Mouse (Mus musculus) MEL (cell line): Measurements from ENCODE around the gene Pdzd8. TPM values are rescaled to one million over a fixed set of nuclear protein-coding genes. Genes with fewer than 3 reads are reported as not detected.
A peak's percentile ranks its signal among the peaks of the same experiment; 100 is the strongest.

Source experiments
- DNase-seq: peaks from one replicate; pipeline ENCODE4 v3.0.0; 2011; ENCODE audit warnings: low read depth, low spot score
- H3K27ac ChIP-seq: 2 replicates; pipeline ENCODE4 v1.5.1; 2012; ENCODE audit warnings: low read depth, mild to moderate bottlenecking, control low read depth, low read length, moderate library complexity; ENCODE audit not compliant: control insufficient read depth
- H3K27me3 ChIP-seq, 2 experiments: fragments of 150-350 bp in 1 of 2; sonication (generic) in 1 of 2; 2 replicates each; pipeline ENCODE4 v1.6.1; 2012; ENCODE audit warnings: low read length in 2 of 2, mild to moderate bottlenecking in 2 of 2, improper control_type of control experiment in 1 of 2, moderate library complexity in 1 of 2; ENCODE audit not compliant: insufficient read depth in 2 of 2, control insufficient read depth in 1 of 2
- H3K36me3 ChIP-seq, 2 experiments: 2 replicates each; pipeline ENCODE4 v1.6.1; 2012 to 2014; ENCODE audit warnings: low read length in 2 of 2, improper control_type of control experiment in 1 of 2, inconsistent platforms in 1 of 2, mild to moderate bottlenecking in 1 of 2; ENCODE audit not compliant: insufficient read depth in 2 of 2, control insufficient read depth in 1 of 2
- H3K4me1 ChIP-seq, 2 experiments: fragments of 150-350 bp in 1 of 2; sonication (generic) in 1 of 2; 2 replicates each; pipeline ENCODE4 v1.6.1; 2012; ENCODE audit warnings: low read length in 2 of 2, improper control_type of control experiment in 1 of 2, mild to moderate bottlenecking in 1 of 2; ENCODE audit not compliant: insufficient read depth in 2 of 2, control insufficient read depth in 1 of 2
- H3K4me3 ChIP-seq, 2 experiments: fragments of 150-350 bp in 1 of 2; sonication (generic) in 1 of 2; 2 replicates each; pipeline ENCODE4 v1.5.1; 2012; ENCODE audit warnings: low read depth in 2 of 2, low read length in 2 of 2, mild to moderate bottlenecking in 2 of 2, moderate library complexity in 2 of 2, control low read depth in 1 of 2, improper control_type of control experiment in 1 of 2; ENCODE audit not compliant: control insufficient read depth in 1 of 2, insufficient read depth in 1 of 2
- H3K79me2 ChIP-seq: 2 replicates; pipeline ENCODE4 v1.6.1; 2012; ENCODE audit warnings: mild to moderate bottlenecking, low read length, moderate library complexity; ENCODE audit not compliant: control insufficient read depth, poor library complexity, insufficient read depth
- H3K9ac ChIP-seq: 2 replicates; pipeline ENCODE4 v1.6.1; 2012; ENCODE audit warnings: low read depth, mild to moderate bottlenecking, control low read depth, low read length, moderate library complexity; ENCODE audit not compliant: control insufficient read depth, poor library complexity, severe bottlenecking
- H3K9me3 ChIP-seq: fragments of 150-350 bp; sonication (generic); replicated peaks from 2 replicates; pipeline ENCODE4 v1.6.1; 2012; ENCODE audit warnings: mild to moderate bottlenecking, low read length, improper control_type of control experiment, moderate library complexity; ENCODE audit not compliant: insufficient read depth
- CHD1 ChIP-seq: IDR thresholded peaks from 2 replicates; pipeline ENCODE4 v1.6.1; 2012; ENCODE audit warnings: low read depth, mild to moderate bottlenecking, inconsistent platforms, low read length, improper control_type of control experiment
- CTCF ChIP-seq, 3 experiments: IDR thresholded peaks in 2 of 3; conservative IDR thresholded peaks in 1 of 3; 2 replicates each; pipeline ENCODE4 v1.5.1; 2011 to 2012; ENCODE audit warnings: low read length in 3 of 3, low read depth in 2 of 3, mild to moderate bottlenecking in 2 of 3, improper control_type of control experiment in 1 of 3, inconsistent platforms in 1 of 3, mixed read lengths in 1 of 3, moderate library complexity in 1 of 3; ENCODE audit not compliant: control insufficient read depth in 1 of 3, insufficient read depth in 1 of 3, poor library complexity in 1 of 3, severe bottlenecking in 1 of 3
- E2F4 ChIP-seq: IDR thresholded peaks from 2 replicates; pipeline ENCODE4 v1.6.1; 2011; ENCODE audit warnings: low read depth, low read length, improper control_type of control experiment, borderline replicate concordance
- ELF1 ChIP-seq: IDR thresholded peaks from 2 replicates; pipeline ENCODE4 v1.6.1; 2014; ENCODE audit warnings: low read depth, mild to moderate bottlenecking, inconsistent platforms, low read length, improper control_type of control experiment, moderate library complexity
- ETS1 ChIP-seq: IDR thresholded peaks from 2 replicates; pipeline ENCODE4 v1.6.1; 2012; ENCODE audit warnings: low read depth, mild to moderate bottlenecking, inconsistent platforms, low read length, improper control_type of control experiment, moderate library complexity
- GABPA ChIP-seq: IDR thresholded peaks from 2 replicates; pipeline ENCODE4 v1.6.1; 2012; ENCODE audit warnings: low read depth, mild to moderate bottlenecking, inconsistent platforms, low read length, improper control_type of control experiment, moderate library complexity
- GATA1 ChIP-seq: IDR thresholded peaks from 2 replicates; pipeline ENCODE4 v1.6.1; 2011; ENCODE audit warnings: low read depth, low read length, improper control_type of control experiment
- HCFC1 ChIP-seq: IDR thresholded peaks from 2 replicates; pipeline ENCODE4 v1.6.1; 2012; ENCODE audit warnings: low read depth, mild to moderate bottlenecking, inconsistent platforms, low read length, improper control_type of control experiment, moderate library complexity
- MAFK ChIP-seq: IDR thresholded peaks from 2 replicates; pipeline ENCODE4 v1.6.1; 2011; ENCODE audit warnings: low read depth, mild to moderate bottlenecking, low read length, improper control_type of control experiment, borderline replicate concordance
- MXI1 ChIP-seq: IDR thresholded peaks from 2 replicates; pipeline ENCODE4 v1.6.1; 2011; ENCODE audit warnings: mild to moderate bottlenecking, low read depth, low read length, improper control_type of control experiment
- NELFE ChIP-seq: IDR thresholded peaks from 2 replicates; pipeline ENCODE4 v1.6.1; 2011; ENCODE audit warnings: low read depth, low read length, improper control_type of control experiment
- POLR2A ChIP-seq, 2 experiments: IDR thresholded peaks; 2 replicates each; pipeline ENCODE4 v1.6.1; 2011 to 2012; ENCODE audit warnings: low read length in 2 of 2, mild to moderate bottlenecking in 2 of 2, control low read depth in 1 of 2, improper control_type of control experiment in 1 of 2, low read depth in 1 of 2, moderate library complexity in 1 of 2; ENCODE audit not compliant: control insufficient read depth in 1 of 2, insufficient read depth in 1 of 2, poor library complexity in 1 of 2
- RAD21 ChIP-seq: IDR thresholded peaks from 2 replicates; pipeline ENCODE4 v1.6.1; 2011; ENCODE audit warnings: mild to moderate bottlenecking, low read depth, low read length, improper control_type of control experiment
- RCOR1 ChIP-seq: IDR thresholded peaks from 2 replicates; pipeline ENCODE4 v1.6.1; 2012; ENCODE audit warnings: low read depth, mild to moderate bottlenecking, inconsistent platforms, low read length, improper control_type of control experiment
- TBP ChIP-seq: IDR thresholded peaks from 2 replicates; pipeline ENCODE4 v1.8.0; 2011; ENCODE audit warnings: low read depth, low read length, improper control_type of control experiment
- USF1 ChIP-seq: IDR thresholded peaks from 2 replicates; pipeline ENCODE4 v1.6.1; 2014; ENCODE audit warnings: low read depth, mild to moderate bottlenecking, inconsistent platforms, low read length, improper control_type of control experiment, moderate library complexity
- USF2 ChIP-seq, 2 experiments: IDR thresholded peaks; 2 replicates each; pipeline ENCODE4 v1.6.1; 2011 to 2012; ENCODE audit warnings: improper control_type of control experiment in 2 of 2, low read length in 2 of 2, borderline replicate concordance in 1 of 2, inconsistent platforms in 1 of 2, low read depth in 1 of 2, mild to moderate bottlenecking in 1 of 2; ENCODE audit not compliant: insufficient read depth in 1 of 2
- ZC3H11A ChIP-seq: IDR thresholded peaks from 2 replicates; pipeline ENCODE4 v1.6.1; 2012; ENCODE audit warnings: low read depth, mild to moderate bottlenecking, inconsistent platforms, low read length, improper control_type of control experiment
- ZMIZ1 ChIP-seq: IDR thresholded peaks from 2 replicates; pipeline ENCODE4 v1.6.1; 2012; ENCODE audit warnings: low read depth, mild to moderate bottlenecking, inconsistent platforms, low read length, improper control_type of control experiment, moderate library complexity
- polyA plus RNA-seq, 2 experiments: library from polyadenylated mRNA; stranded (reverse) in 1 of 2; unstranded in 1 of 2; fragments of >175 nt in 1 of 2; fragments of >200 nt in 1 of 2; gene quantifications; 2 replicates each; pipeline versions ENCODE4 v1.2.1 to v1.2.4; 2012; ENCODE audit warnings: low replicate concordance in 2 of 2, low read depth in 1 of 2; ENCODE audit not compliant: insufficient read length in 2 of 2, insufficient read depth in 1 of 2, missing spikeins in 1 of 2
- total RNA-seq: library from RNA; depleted of rRNA; stranded (reverse); fragments of 300-350 nt; gene quantifications from 2 replicates; pipeline ENCODE4 v1.2.3, GENCODE M21; 2012

Pdzd8 gene
- total and polyA plus RNA-seq, 3 experiments: 46.4 to 137 (median 49.8) TPM

DNA sequence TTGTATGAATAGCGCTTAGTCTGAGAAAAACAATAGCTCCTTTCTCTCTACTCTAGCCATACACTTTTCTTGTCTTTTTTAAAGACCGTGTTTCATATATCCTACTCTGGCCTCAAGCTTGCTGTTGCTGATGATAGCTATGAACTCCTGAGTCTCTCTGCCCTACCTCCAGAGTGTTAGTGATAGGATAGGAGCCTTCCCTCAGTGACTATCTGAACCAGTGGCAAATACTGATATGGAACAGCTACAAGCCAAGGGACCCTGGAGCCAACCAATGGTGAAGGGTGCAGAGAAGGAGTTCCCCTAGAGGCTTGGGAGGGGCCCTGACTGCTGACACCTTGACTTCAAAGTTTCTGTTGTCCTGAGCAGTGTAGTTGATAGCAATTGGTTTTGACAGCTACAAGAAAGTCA, 14.9 kb upstream of the Pdzd8 start (continued):
- TF ChIP-seq ZMIZ1 (peak; percentile 92), MXI1 (peak; percentile 56), CTCF (IDR thresholded peaks at IDR 0.05 in 2 of 3, conservative IDR thresholded peaks at IDR 0.05 in 1 of 3; ENCODE audit: control insufficient read depth in 1 of 3, insufficient read depth in 1 of 3, low read depth in 2 of 3, low read length in 3 of 3, poor library complexity in 1 of 3, severe bottlenecking in 1 of 3) (no peak), CHD1 (no peak), NELFE (peak; percentile 48; the same call in 1 of the 2 replicates), ELF1 (peak; percentile 36; the same call in 1 of the 2 replicates), RAD21 (no peak), USF2 (IDR thresholded peaks at IDR 0.05; ENCODE audit: borderline replicate concordance in 1 of 2, insufficient read depth in 1 of 2, low read depth in 1 of 2, low read length in 2 of 2) (no peak)

DNA sequence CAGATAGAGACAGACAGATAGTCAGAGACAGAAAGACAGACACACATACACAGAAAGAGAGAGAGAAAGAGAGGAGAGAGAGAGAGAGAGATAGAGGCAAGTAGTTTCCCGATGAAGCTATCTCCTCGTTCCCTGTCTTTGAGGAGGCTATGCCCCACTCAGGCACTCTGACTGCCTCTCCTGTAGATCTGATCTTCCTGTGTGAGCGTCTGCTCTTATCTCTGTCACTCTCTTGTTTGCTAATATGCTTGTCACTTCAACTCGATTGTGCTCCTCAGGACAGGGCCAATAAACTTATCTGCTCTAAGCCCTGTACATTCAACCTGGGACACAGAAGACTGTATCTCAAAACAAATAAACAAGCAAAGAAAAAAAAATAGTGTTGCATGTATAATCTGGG, 13.6 kb upstream of the Pdzd8 start:
- DNase-seq: peak; percentile 63
- TF ChIP-seq TBP (peak; percentile 43; the same call in 1 of the 2 replicates), POLR2A (IDR thresholded peaks at IDR 0.05; ENCODE audit: control insufficient read depth in 1 of 2, insufficient read depth in 1 of 2, low read depth in 1 of 2, low read length in 2 of 2, poor library complexity in 1 of 2) (peak in 1 of 2 experiments; percentile 20; a peak in 1 of 4 replicates), CHD1 (no peak), GATA1 (peak; percentile 93)
- Histone ChIP-seq H3K36me3 (peaks cover 0 to 62% of the 10 kb centered on the region in 2 experiments; a peak in 2 of 4 replicates), H3K9me3 (no peaks in the 10 kb centered on the region), H3K27ac (peak overlapping the region; percentile 44), H3K79me2 (no peaks in the 10 kb centered on the region), H3K27me3 (no peaks in the 10 kb centered on the region), H3K4me1 (peaks cover 54 to 58% of the 10 kb centered on the region in 2 experiments), H3K9ac (no peak overlapping the region), H3K4me3 (peak overlapping the region in 1 of 2 experiments; percentile 20; a peak in 2 of 4 replicates)

DNA sequence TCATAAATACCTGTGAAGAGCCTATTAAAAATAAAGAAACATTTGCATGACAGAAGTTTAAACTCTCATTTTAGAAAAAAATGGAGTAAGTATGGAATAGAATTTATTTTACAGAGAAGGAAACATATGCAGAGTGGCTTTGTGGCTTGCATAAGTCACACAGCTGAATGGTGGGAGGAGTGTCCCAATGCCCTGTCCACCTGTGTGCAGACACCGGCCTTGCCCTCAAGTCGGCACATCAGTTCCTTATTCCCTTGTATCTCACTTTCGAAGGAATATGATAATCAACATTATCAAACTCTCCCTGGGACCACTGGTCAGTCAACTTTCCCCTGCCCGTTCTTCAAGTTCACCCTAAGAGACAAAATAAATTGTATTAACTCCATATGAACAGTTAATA, 12.3 kb upstream of the Pdzd8 start:
- Histone ChIP-seq H3K9ac (peak overlapping the region; percentile 8; the same call in 1 of the 2 replicates), H3K4me1 (peaks cover 51 to 56% of the 10 kb centered on the region in 2 experiments), H3K79me2 (no peaks in the 10 kb centered on the region), H3K27ac (peak overlapping the region; percentile 11; the same call in 1 of the 2 replicates), H3K4me3 (no peak overlapping the region), H3K9me3 (no peaks in the 10 kb centered on the region), H3K36me3 (peaks cover 0 to 60% of the 10 kb centered on the region in 2 experiments; a peak in 2 of 4 replicates), H3K27me3 (no peaks in the 10 kb centered on the region)
- no peak for DNase-seq
- TF ChIP-seq GATA1 (no peak), ETS1 (no peak), GABPA (no peak), ZC3H11A (no peak), RCOR1 (no peak), MAFK (no peak), USF1 (no peak), CHD1 (no peak), RAD21 (no peak), E2F4 (no peak), HCFC1 (no peak)
